Mouse (Mus musculus): ENCODE data around the gene Jarid2. TPM values are rescaled to one million over a fixed set of nuclear protein-coding genes. Genes with fewer than 3 reads are reported as not detected.

Gene Jarid2
- total RNA-seq, 1 experiment: 190 TPM

- no peak for DNase-seq (ENCODE audit: low read depth, low spot score)
- in situ Hi-C loops (cut with MboI; ENCODE audit: low sequenced_read_pairs in 2 of 2, unreplicated experiment in 2 of 2): no loop called here
Measured at GRCm38 (mm10) chr13:44839866-44840835, 110.9 kb downstream of the Jarid2 start.

GRCm38 (mm10) chr13:44851426-44851825, 122.2 kb downstream of the Jarid2 start:
- Histone ChIP-seq H3K36me3 (ENCODE audit: control insufficient read depth, insufficient read depth, low read length, poor library complexity, severe bottlenecking) (peaks cover 10% of the 10 kb centered on the region; the same call in 1 of the 2 replicates), H3K4me1 (ENCODE audit: control insufficient read depth in 2 of 2, insufficient read depth in 2 of 2, low read length in 2 of 2, poor library complexity in 1 of 2) (peaks cover 7 to 19% of the 10 kb centered on the region in 2 experiments), H3K9ac (ENCODE audit: insufficient read depth, low read depth, low read length, poor library complexity, severe bottlenecking) (no peak overlapping the region), H3K27ac (ENCODE audit: insufficient read depth, low read depth, low read length, poor library complexity, severe bottlenecking) (no peak overlapping the region; the same call in 1 of the 2 replicates), H3K9me3 (ENCODE audit: control insufficient read depth, insufficient read depth, low read depth, low read length) (no peaks in the 10 kb centered on the region), H3K4me3 (ENCODE audit: insufficient read depth in 1 of 2, low read depth in 1 of 2, low read length in 2 of 2, poor library complexity in 1 of 2, severe bottlenecking in 1 of 2) (no peak overlapping the region)
- in situ Hi-C loops (cut with MboI; ENCODE audit: low sequenced_read_pairs in 2 of 2, unreplicated experiment in 2 of 2): no loop called here
- TF ChIP-seq MAFK (IDR thresholded peaks at IDR 0.05; ENCODE audit: insufficient read depth, low read depth, low read length) (no peak), ZNF384 (IDR thresholded peaks at IDR 0.05; ENCODE audit: low read depth, low read length) (no peak), ZC3H11A (IDR thresholded peaks at IDR 0.05; ENCODE audit: borderline replicate concordance, low read depth, low read length) (no peak), HCFC1 (IDR thresholded peaks at IDR 0.05; ENCODE audit: borderline replicate concordance, insufficient read depth, low read length) (no peak), CHD2 (IDR thresholded peaks at IDR 0.05; ENCODE audit: low read depth, low read length) (no peak)
- DNase-seq (ENCODE audit: low read depth, low spot score): no peak

More at GRCm38 (mm10) chr13:44839866-44840835, 110.9 kb downstream of the Jarid2 start:
- TF ChIP-seq ZNF384 (IDR thresholded peaks at IDR 0.05; ENCODE audit: low read depth, low read length) (no peak), ZC3H11A (IDR thresholded peaks at IDR 0.05; ENCODE audit: borderline replicate concordance, low read depth, low read length) (no peak), MAFK (IDR thresholded peaks at IDR 0.05; ENCODE audit: insufficient read depth, low read depth, low read length) (no peak), HCFC1 (IDR thresholded peaks at IDR 0.05; ENCODE audit: borderline replicate concordance, insufficient read depth, low read length) (no peak), CHD2 (IDR thresholded peaks at IDR 0.05; ENCODE audit: low read depth, low read length) (no peak)
- Histone ChIP-seq H3K4me3 (ENCODE audit: insufficient read depth in 1 of 2, low read depth in 1 of 2, low read length in 2 of 2, poor library complexity in 1 of 2, severe bottlenecking in 1 of 2) (peak overlapping the region; percentile 1 to 26; a peak in 2 of 4 replicates), H3K9ac (ENCODE audit: insufficient read depth, low read depth, low read length, poor library complexity, severe bottlenecking) (no peak overlapping the region), H3K36me3 (ENCODE audit: control insufficient read depth, insufficient read depth, low read length, poor library complexity, severe bottlenecking) (peaks cover 5% of the 10 kb centered on the region), H3K9me3 (ENCODE audit: control insufficient read depth, insufficient read depth, low read depth, low read length) (no peaks in the 10 kb centered on the region), H3K27ac (ENCODE audit: insufficient read depth, low read depth, low read length, poor library complexity, severe bottlenecking) (no peak overlapping the region), H3K4me1 (ENCODE audit: control insufficient read depth in 2 of 2, insufficient read depth in 2 of 2, low read length in 2 of 2, poor library complexity in 1 of 2) (peaks cover 14 to 19% of the 10 kb centered on the region in 2 experiments)

GRCm38 (mm10) chr13:44852024-44852423, 122.8 kb downstream of the Jarid2 start:
- TF ChIP-seq MAFK (IDR thresholded peaks at IDR 0.05; ENCODE audit: insufficient read depth, low read depth, low read length): no peak
- no peak for TF ChIP-seq CHD2 (IDR thresholded peaks at IDR 0.05; ENCODE audit: low read depth, low read length)
- TF ChIP-seq ZNF384 (IDR thresholded peaks at IDR 0.05; ENCODE audit: low read depth, low read length): no peak
- TF ChIP-seq HCFC1 (IDR thresholded peaks at IDR 0.05; ENCODE audit: borderline replicate concordance, insufficient read depth, low read length): no peak
- TF ChIP-seq ZC3H11A (IDR thresholded peaks at IDR 0.05; ENCODE audit: borderline replicate concordance, low read depth, low read length): no peak
- H3K36me3 ChIP-seq (ENCODE audit: control insufficient read depth, insufficient read depth, low read length, poor library complexity, severe bottlenecking): peaks cover 10% of the 10 kb centered on the region; the same call in 1 of the 2 replicates
- H3K4me3 ChIP-seq (ENCODE audit: insufficient read depth in 1 of 2, low read depth in 1 of 2, low read length in 2 of 2, poor library complexity in 1 of 2, severe bottlenecking in 1 of 2): no peak overlapping the region
- DNase-seq (ENCODE audit: low read depth, low spot score): no peak
- no peak overlapping the region for H3K9ac ChIP-seq (ENCODE audit: insufficient read depth, low read depth, low read length, poor library complexity, severe bottlenecking)
- H3K9me3 ChIP-seq (ENCODE audit: control insufficient read depth, insufficient read depth, low read depth, low read length): no peaks in the 10 kb centered on the region
- in situ Hi-C loops (cut with MboI; ENCODE audit: low sequenced_read_pairs in 2 of 2, unreplicated experiment in 2 of 2): no loop called here
- no peak overlapping the region for H3K27ac ChIP-seq (ENCODE audit: insufficient read depth, low read depth, low read length, poor library complexity, severe bottlenecking)
- peaks cover 10 to 19% of the 10 kb centered on the region in 2 experiments for H3K4me1 ChIP-seq (ENCODE audit: control insufficient read depth in 2 of 2, insufficient read depth in 2 of 2, low read length in 2 of 2, poor library complexity in 1 of 2)

- Histone ChIP-seq H3K27ac (ENCODE audit: insufficient read depth, low read depth, low read length, poor library complexity, severe bottlenecking) (no peak overlapping the region), H3K9me3 (ENCODE audit: control insufficient read depth, insufficient read depth, low read depth, low read length) (no peaks in the 10 kb centered on the region), H3K36me3 (ENCODE audit: control insufficient read depth, insufficient read depth, low read length, poor library complexity, severe bottlenecking) (peaks cover 3% of the 10 kb centered on the region), H3K4me1 (ENCODE audit: control insufficient read depth in 2 of 2, insufficient read depth in 2 of 2, low read length in 2 of 2, poor library complexity in 1 of 2) (peaks cover 2 to 3% of the 10 kb centered on the region in 2 experiments), H3K9ac (ENCODE audit: insufficient read depth, low read depth, low read length, poor library complexity, severe bottlenecking) (no peak overlapping the region), H3K4me3 (ENCODE audit: insufficient read depth in 1 of 2, low read depth in 1 of 2, low read length in 2 of 2, poor library complexity in 1 of 2, severe bottlenecking in 1 of 2) (no peak overlapping the region)
- DNase-seq (ENCODE audit: low read depth, low spot score): no peak
- in situ Hi-C loops (cut with MboI; ENCODE audit: low sequenced_read_pairs in 2 of 2, unreplicated experiment in 2 of 2): no loop called here
- TF ChIP-seq MAFK (IDR thresholded peaks at IDR 0.05; ENCODE audit: insufficient read depth, low read depth, low read length) (no peak), ZC3H11A (IDR thresholded peaks at IDR 0.05; ENCODE audit: borderline replicate concordance, low read depth, low read length) (no peak), ZNF384 (IDR thresholded peaks at IDR 0.05; ENCODE audit: low read depth, low read length) (no peak), CHD2 (IDR thresholded peaks at IDR 0.05; ENCODE audit: low read depth, low read length) (no peak), HCFC1 (IDR thresholded peaks at IDR 0.05; ENCODE audit: borderline replicate concordance, insufficient read depth, low read length) (no peak)
Measured at GRCm38 (mm10) chr13:44865566-44865965, 136.3 kb downstream of the Jarid2 start.

All from ES-E14 (cell line).